Mouse (Mus musculus): ENCODE results near the gene Gm28845.

Gene Gm28845

GRCm38 (mm10) chr1:65119438-65119837, at the start of gene Gm28845:
Gm28845 (minus strand) TSS chr1:65119558.
- no peak for DNase-seq (ENCODE audit: low spot score)

- no peak for DNase-seq (ENCODE audit: low spot score)
Observed at GRCm38 (mm10) chr1:65167496-65167895, 48.1 kb upstream of the Gm28845 start.

GRCm38 (mm10) chr1:65162210-65162609, 42.9 kb upstream of the Gm28845 start:
- no peak for DNase-seq (ENCODE audit: low spot score)

- DNase-seq (ENCODE audit: low spot score), result no peak
Observed at GRCm38 (mm10) chr1:65156111-65156510, 36.8 kb upstream of the Gm28845 start.

- no peak for DNase-seq (ENCODE audit: low spot score)
Observed at GRCm38 (mm10) chr1:65154814-65155213, 35.5 kb upstream of the Gm28845 start.

GRCm38 (mm10) chr1:65147971-65148370, 28.6 kb upstream of the Gm28845 start:
- no peak for DNase-seq (ENCODE audit: low spot score)

GRCm38 (mm10) chr1:65147326-65147725, 28.0 kb upstream of the Gm28845 start:
- DNase-seq (ENCODE audit: low spot score), result no peak

GRCm38 (mm10) chr1:65146601-65147000, 27.2 kb upstream of the Gm28845 start:
- no peak for DNase-seq (ENCODE audit: low spot score)

GRCm38 (mm10) chr1:65144783-65145182, 25.4 kb upstream of the Gm28845 start:
- no peak for DNase-seq (ENCODE audit: low spot score)

- DNase-seq (ENCODE audit: low spot score), result no peak
Observed at GRCm38 (mm10) chr1:65137560-65137959, 18.2 kb upstream of the Gm28845 start.

GRCm38 (mm10) chr1:65132833-65133232, 13.5 kb upstream of the Gm28845 start:
- no peak for DNase-seq (ENCODE audit: low spot score)

- no peak for DNase-seq (ENCODE audit: low spot score)
Observed at GRCm38 (mm10) chr1:65131671-65132070, 12.3 kb upstream of the Gm28845 start.

- no peak for DNase-seq (ENCODE audit: low spot score)
Observed at GRCm38 (mm10) chr1:65130226-65130625, 10.9 kb upstream of the Gm28845 start.

GRCm38 (mm10) chr1:65129634-65130180, 10.3 kb upstream of the Gm28845 start:
- DNase-seq (ENCODE audit: low spot score), result no peak

- no peak for DNase-seq (ENCODE audit: low spot score)
Observed at GRCm38 (mm10) chr1:65122574-65123372, 3.4 kb upstream of the Gm28845 start, which contains the start of gene D630023F18Rik. D630023F18Rik (minus strand) TSS chr1:65123214.

- DNase-seq (ENCODE audit: low spot score), result no peak
Observed at GRCm38 (mm10) chr1:65118150-65118913, 1.0 kb downstream of the Gm28845 start.

- DNase-seq (ENCODE audit: low spot score), result no peak
Observed at GRCm38 (mm10) chr1:65113536-65114172, 5.7 kb downstream of the Gm28845 start.

- DNase-seq (ENCODE audit: low spot score), result no peak
Observed at GRCm38 (mm10) chr1:65112807-65113196, 6.6 kb downstream of the Gm28845 start.

- DNase-seq (ENCODE audit: low spot score), result peak; percentile 63
Observed at GRCm38 (mm10) chr1:65112031-65112806, 7.1 kb downstream of the Gm28845 start.

- no peak for DNase-seq (ENCODE audit: low spot score)
Observed at GRCm38 (mm10) chr1:65109756-65110435, 9.5 kb downstream of the Gm28845 start.

- DNase-seq (ENCODE audit: low spot score), result no peak
Observed at GRCm38 (mm10) chr1:65109196-65109595, 10.2 kb downstream of the Gm28845 start.

Data from ovary, postnatal 14 days (tissue).